Mouse (Mus musculus): Measurements from ENCODE around the gene Cep128.

- TF ChIP-seq CTCF (conservative IDR thresholded peaks at IDR 0.05; ENCODE audit: low read length) (no peak), NANOG (IDR thresholded peaks at IDR 0.05; ENCODE audit: borderline replicate concordance, low read length) (no peak), POU5F1 (IDR thresholded peaks at IDR 0.05; ENCODE audit: borderline replicate concordance, low read length) (no peak)
These were observed 313.6 kb downstream of the Cep128 start for GRCm38 (mm10) chr12:91070551-91071045.

Data from E14TG2a.4 (cell line).